Mouse (Mus musculus) lung, embryonic 15.5 days (tissue): Measurements from ENCODE around the gene Dlgap5. TPM values are rescaled to one million over a fixed set of nuclear protein-coding genes. Genes with fewer than 3 reads are reported as not detected.
"Not testable (repeated sequence)": the region's sequence is repeated elsewhere in the genome, so short reads cannot be mapped to it uniquely, and the experiment has no call there.

Source experiments
- ATAC-seq: fragments of 200-750 bp; cut with Nextera tagmentation; 2 replicates; pipeline ENCODE4 v1.8.0; 2017; ENCODE audit warnings: moderate number of reproducible peaks, borderline replicate concordance; ENCODE audit not compliant: low FRiP score, low TSS enrichment; ENCODE audit errors: extremely low read depth
- H3K27ac ChIP-seq: fragments of 300-500 bp; sonication (generic); 2 replicates; pipeline ENCODE4 v1.5.1; 2015; ENCODE audit warnings: moderate library complexity, mild to moderate bottlenecking, inconsistent platforms
- H3K27me3 ChIP-seq: fragments of 300-500 bp; sonication (generic); 2 replicates; pipeline ENCODE4 v1.6.1; 2015; ENCODE audit warnings: inconsistent platforms
- H3K36me3 ChIP-seq: fragments of 300-500 bp; sonication (generic); 2 replicates; pipeline ENCODE4 v1.6.1; 2015; ENCODE audit warnings: inconsistent platforms
- H3K4me1 ChIP-seq: fragments of 300-500 bp; sonication (generic); 2 replicates; pipeline ENCODE4 v1.6.1; 2015; ENCODE audit warnings: inconsistent platforms
- H3K4me2 ChIP-seq: fragments of 300-500 bp; sonication (generic); 2 replicates; pipeline ENCODE4 v1.6.1; 2015; ENCODE audit warnings: inconsistent platforms, mild to moderate bottlenecking, moderate library complexity
- H3K4me3 ChIP-seq: fragments of 300-500 bp; sonication (generic); 2 replicates; pipeline ENCODE4 v1.5.1; 2015; ENCODE audit warnings: mild to moderate bottlenecking, inconsistent platforms
- H3K9ac ChIP-seq: fragments of 300-500 bp; sonication (generic); 2 replicates; pipeline ENCODE4 v1.6.1; 2015; ENCODE audit warnings: inconsistent platforms
- H3K9me3 ChIP-seq: fragments of 300-500 bp; sonication (generic); 2 replicates; pipeline ENCODE4 v1.6.1; 2016; ENCODE audit warnings: inconsistent platforms
- WGBS: fragments of 180-500 bp; shearing (Covaris S2); methylation state at CpG from one replicate; pipeline ENCODE4 v1.1.7; 2015; 5-methylcytosine and 5-hydroxymethylcytosine counted together
- polyA plus RNA-seq: library from polyadenylated mRNA; unstranded; fragments of >200 nt; fragmentation: Nextera tagmentation; extraction: Ambion mirVana; gene quantifications from 2 replicates; pipeline ENCODE4 v1.2.1, GENCODE M21; 2015

The Dlgap5 gene
- polyA plus RNA-seq = 50.8 and 52.8 TPM in 2 replicates

DNA sequence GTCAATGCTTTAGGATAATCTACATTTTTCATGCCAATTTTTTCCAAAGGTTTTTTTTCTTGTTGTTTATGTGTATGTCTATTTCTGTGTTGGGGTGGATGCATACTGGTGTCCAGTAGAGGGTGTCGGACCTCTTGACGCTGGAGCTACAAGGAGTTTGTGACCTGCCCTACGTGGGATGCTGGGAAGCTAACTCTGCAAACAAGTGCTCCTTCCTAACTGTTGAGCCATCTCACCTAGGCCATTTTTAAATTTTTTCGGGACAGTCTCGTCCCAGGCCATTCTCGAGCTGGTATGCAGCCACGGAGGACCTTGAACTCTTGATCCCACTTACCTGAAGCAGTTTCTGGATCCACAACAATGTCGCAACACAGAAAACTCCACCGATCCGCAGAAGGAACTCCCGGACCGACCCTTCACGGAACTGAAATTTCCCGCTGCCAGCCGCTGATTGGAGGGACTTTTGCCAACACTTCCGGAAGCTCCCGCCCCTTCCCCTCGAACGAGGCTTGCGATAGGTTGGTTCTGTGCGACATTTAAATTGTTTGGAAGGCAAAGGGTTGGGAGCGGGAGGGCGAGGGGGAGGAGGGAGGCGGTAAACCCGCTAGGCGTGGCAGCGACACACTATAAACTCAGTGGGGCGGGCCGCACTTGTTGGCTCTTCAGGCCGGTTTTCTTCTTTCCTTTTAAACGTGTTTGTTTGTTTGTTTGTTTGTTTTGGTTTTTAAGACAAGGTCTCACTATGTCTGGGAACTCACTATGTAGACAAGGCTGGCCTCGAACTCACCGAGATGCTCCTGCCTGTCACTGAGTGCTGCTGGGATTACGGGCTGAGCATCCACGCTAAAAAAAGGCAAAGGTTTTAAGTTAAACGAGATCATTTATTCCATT, at the start of gene Dlgap5:
Dlgap5 (minus strand) TSS at position 633 of the 891 bp plus-strand sequence.
- peak within 1 kb of the TSS; percentile 72 for H3K4me3 ChIP-seq
- peak within 1 kb of the TSS; percentile 48 for H3K27ac ChIP-seq
- H3K27me3 ChIP-seq = no peaks in the 10 kb centered on the region
- ATAC-seq = peak; percentile 98
- H3K36me3 ChIP-seq = peaks cover 30% of the 10 kb centered on the region
- H3K9ac ChIP-seq = peak within 1 kb of the TSS; percentile 63
- H3K9me3 ChIP-seq = no peaks in the 10 kb centered on the region
- H3K4me1 ChIP-seq = peaks cover 17% of the 10 kb centered on the region
- H3K4me2 ChIP-seq = peak within 1 kb of the TSS; percentile 70
- under 1% methylated on average over 36 of the region's 36 CpGs for WGBS

DNA sequence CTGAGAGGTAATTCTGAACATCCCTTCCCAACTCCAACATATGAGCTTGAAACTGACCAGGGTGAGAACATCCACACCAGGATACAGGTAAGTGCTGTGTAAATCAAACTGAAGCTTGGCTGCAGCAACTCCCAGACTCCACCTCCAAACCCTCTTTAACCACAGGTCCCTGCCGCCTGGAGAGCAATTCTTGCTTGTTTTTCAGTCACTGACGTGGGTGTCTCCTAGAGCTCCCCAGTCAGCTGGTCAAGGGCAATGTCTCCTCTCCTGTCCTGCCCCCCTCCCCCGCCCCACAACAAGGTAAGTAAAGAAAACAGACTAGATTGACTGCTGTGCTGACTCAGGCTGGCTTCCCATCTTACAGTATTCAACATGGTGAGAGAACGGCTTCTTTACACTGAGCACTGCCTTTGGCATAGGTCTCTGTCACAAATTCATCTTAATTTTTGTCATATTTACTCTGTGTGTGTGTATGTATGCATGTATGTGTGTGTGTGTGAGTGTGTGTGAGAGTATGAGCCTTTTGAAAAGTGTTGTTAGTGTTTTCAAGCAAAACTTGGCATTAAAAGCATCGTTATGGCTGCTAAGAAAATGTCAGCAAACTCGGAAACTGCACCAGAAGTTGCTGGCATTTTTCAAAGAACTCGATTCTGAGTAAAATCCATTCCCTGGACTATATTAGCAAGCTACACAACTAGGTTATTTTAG, 47.4 kb upstream of the Dlgap5 start:
- H3K9me3 ChIP-seq = no peaks in the 10 kb centered on the region
- ATAC-seq = no peak
- peaks cover 8% of the 10 kb centered on the region; the same call in 1 of the 2 replicates for H3K27me3 ChIP-seq
- no peak overlapping the region for H3K9ac ChIP-seq
- H3K4me1 ChIP-seq = no peaks in the 10 kb centered on the region
- 35% methylated on average over 7 of the region's 7 CpGs for WGBS
- no peaks in the 10 kb centered on the region for H3K36me3 ChIP-seq
- H3K4me3 ChIP-seq = no peak overlapping the region
- no peak overlapping the region for H3K4me2 ChIP-seq
- no peak overlapping the region for H3K27ac ChIP-seq

DNA sequence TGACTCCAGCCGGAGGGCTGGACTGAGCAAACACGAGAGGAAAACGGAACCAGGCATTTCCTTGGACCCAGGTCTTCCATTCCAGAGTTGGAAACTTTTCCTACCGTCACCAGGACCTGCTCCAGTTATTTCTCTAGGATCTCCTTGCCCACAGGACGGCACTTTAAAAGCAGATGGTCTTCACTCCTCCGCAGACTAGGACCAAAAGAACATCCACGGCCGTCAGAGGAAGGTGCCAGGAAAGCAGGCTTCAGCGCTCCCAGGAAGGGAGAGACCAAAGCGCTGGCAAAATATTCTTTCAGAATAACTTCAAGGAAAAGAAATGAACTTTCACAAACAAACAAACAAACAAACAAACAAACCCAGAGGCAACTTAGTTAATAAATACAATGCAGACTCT, 46.2 kb upstream of the Dlgap5 start:
- Histone ChIP-seq H3K9ac (no peak overlapping the region), H3K27ac (no peak overlapping the region), H3K27me3 (peaks cover 8% of the 10 kb centered on the region; the same call in 1 of the 2 replicates), H3K4me3 (no peak overlapping the region), H3K4me2 (no peak overlapping the region), H3K9me3 (no peaks in the 10 kb centered on the region), H3K4me1 (no peaks in the 10 kb centered on the region), H3K36me3 (no peaks in the 10 kb centered on the region)
- no peak for ATAC-seq
- 70% methylated on average over 10 of the region's 10 CpGs for WGBS

DNA sequence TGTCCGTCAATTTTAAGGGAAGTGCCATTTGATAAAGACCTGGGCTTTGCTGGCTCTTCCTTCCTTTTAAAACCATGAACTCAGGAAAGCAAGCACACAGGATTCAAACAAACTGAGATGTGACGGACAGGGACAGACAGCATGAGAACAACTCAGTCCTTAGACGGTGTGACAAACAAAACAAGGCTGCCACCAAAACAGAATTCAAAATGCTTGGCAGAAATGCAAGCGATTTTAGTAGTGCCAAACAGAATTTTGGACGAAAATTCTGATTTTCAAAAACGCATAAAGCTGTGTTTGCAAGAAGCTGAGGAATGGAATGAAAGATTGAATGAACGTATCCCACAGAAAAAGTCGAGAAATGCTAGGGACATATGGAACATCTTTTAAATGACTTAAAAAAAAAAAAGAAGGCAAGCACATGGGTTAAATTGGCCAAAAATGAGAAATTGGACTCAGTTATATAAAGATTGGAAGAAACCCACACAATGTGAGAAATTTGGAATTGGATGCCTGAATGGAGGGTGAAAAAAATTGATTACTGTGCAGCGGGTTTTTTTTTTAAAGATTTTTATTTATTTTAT, 44.8 kb upstream of the Dlgap5 start:
- 61% methylated on average over 9 of the region's 9 CpGs for WGBS
- no peak for ATAC-seq
- H3K4me3 ChIP-seq = no peak overlapping the region
- no peak overlapping the region for H3K27ac ChIP-seq
- H3K9me3 ChIP-seq = no peaks in the 10 kb centered on the region
- H3K27me3 ChIP-seq = peaks cover 8% of the 10 kb centered on the region; the same call in 1 of the 2 replicates
- H3K4me2 ChIP-seq = no peak overlapping the region
- no peak overlapping the region for H3K9ac ChIP-seq
- H3K4me1 ChIP-seq = no peaks in the 10 kb centered on the region
- no peaks in the 10 kb centered on the region for H3K36me3 ChIP-seq

DNA sequence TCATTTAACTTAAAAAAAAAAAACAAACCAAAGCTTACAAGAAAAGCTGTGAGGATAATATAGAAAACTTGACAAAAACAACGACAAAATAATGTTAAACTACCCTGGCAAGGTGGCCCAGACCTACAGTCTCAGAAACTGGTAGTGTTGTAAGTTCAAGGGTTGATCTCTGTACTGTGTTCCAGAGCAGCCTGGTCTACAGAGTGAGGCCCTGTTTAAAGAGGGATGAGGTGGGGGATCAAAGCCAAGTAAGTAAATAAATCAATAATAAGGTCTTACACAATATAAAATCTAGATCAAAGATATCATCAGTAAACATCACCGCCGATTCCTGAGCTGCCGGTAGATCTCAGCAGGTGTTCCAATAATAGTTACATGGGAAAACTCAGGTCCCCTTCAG, 44.2 kb upstream of the Dlgap5 start:
- no peak overlapping the region for H3K4me3 ChIP-seq
- no peaks in the 10 kb centered on the region for H3K4me1 ChIP-seq
- ATAC-seq = no peak
- H3K27ac ChIP-seq = no peak overlapping the region
- H3K9me3 ChIP-seq = no peaks in the 10 kb centered on the region
- H3K9ac ChIP-seq = no peak overlapping the region
- H3K4me2 ChIP-seq = no peak overlapping the region
- WGBS = 63% methylated on average over 4 of the region's 4 CpGs
- no peaks in the 10 kb centered on the region for H3K36me3 ChIP-seq
- peaks cover 8% of the 10 kb centered on the region; the same call in 1 of the 2 replicates for H3K27me3 ChIP-seq

DNA sequence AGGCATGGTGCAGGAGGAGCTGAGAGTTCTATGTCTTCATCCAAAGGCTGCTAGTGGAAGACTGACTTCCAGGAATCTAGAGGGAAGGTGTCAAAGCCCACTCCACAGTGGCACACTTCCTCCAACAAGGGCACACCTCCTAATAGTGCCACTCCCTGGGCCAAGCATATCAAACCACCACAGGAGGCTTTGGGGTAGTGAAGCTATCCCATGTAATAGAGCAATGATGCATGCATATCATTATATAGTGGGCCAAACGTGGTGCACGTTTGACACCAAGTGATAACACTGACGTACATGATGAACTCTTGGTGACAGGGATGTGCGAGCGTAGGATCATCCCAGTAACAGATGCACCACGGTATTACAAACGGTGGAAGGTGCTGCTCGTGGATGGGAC, 43.8 kb upstream of the Dlgap5 start:
- no peaks in the 10 kb centered on the region for H3K36me3 ChIP-seq
- H3K9ac ChIP-seq = no peak overlapping the region
- H3K27ac ChIP-seq = no peak overlapping the region
- no peaks in the 10 kb centered on the region for H3K4me1 ChIP-seq
- no peaks in the 10 kb centered on the region for H3K9me3 ChIP-seq
- WGBS = 74% methylated on average over 8 of the region's 8 CpGs
- H3K4me2 ChIP-seq = no peak overlapping the region
- no peak overlapping the region for H3K4me3 ChIP-seq
- no peak for ATAC-seq
- peaks cover 8% of the 10 kb centered on the region; the same call in 1 of the 2 replicates for H3K27me3 ChIP-seq

DNA sequence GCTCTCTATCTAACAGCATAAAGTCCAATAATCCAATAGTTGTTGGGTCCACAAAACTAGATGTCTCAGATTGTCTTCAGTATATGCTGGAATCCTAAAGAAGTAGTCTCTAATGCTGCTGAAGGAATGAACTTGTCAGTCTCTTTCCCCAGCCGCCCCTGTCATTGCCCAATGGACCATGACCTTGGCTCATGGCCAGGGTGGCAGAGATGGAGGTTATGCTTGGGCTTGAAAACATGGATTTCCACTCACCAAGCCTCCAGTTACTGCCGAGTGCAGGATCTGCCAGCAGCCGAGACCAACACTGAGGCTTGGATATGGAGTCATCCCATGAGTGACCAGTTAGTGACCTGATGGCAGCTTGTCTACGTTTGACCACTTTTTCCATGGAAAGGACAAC, 41.3 kb upstream of the Dlgap5 start:
- no peak overlapping the region for H3K27ac ChIP-seq
- H3K36me3 ChIP-seq = no peaks in the 10 kb centered on the region
- H3K27me3 ChIP-seq = peaks cover 8% of the 10 kb centered on the region; the same call in 1 of the 2 replicates
- H3K4me2 ChIP-seq = no peak overlapping the region
- 60% methylated on average over 4 of the region's 4 CpGs for WGBS
- H3K9me3 ChIP-seq = no peaks in the 10 kb centered on the region
- no peaks in the 10 kb centered on the region for H3K4me1 ChIP-seq
- H3K9ac ChIP-seq = no peak overlapping the region
- no peak for ATAC-seq
- H3K4me3 ChIP-seq = no peak overlapping the region

DNA sequence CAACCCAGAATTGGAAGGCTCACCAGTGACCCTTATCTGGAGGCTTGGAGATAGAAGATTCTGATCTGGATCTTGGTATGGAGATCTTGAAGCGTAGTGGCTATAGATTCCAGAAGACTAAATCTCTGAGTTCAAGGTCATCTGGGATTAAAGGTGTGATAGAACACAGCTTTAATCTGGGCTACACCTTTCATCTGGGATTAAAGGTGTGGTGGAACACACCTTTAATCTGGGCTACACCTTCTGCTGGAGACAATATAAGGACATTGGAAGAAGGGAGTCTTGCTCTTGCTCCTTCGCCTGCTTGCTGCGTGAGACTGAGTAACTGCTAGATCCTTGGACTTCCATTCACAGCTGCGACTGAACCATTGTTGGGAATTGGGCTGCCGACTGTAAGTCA, 31.9 kb upstream of the Dlgap5 start, which contains the start of gene Fbxo34:
Fbxo34 (plus strand) TSS at position 301 of the 400 bp plus-strand sequence.
- H3K4me2 ChIP-seq, H3K4me1 ChIP-seq, H3K27me3 ChIP-seq, H3K4me3 ChIP-seq, H3K36me3 ChIP-seq, H3K9ac ChIP-seq, ATAC-seq, H3K9me3 ChIP-seq, H3K27ac ChIP-seq: not testable (repeated sequence)
- 87% methylated on average over 3 of the region's 5 CpGs for WGBS

DNA sequence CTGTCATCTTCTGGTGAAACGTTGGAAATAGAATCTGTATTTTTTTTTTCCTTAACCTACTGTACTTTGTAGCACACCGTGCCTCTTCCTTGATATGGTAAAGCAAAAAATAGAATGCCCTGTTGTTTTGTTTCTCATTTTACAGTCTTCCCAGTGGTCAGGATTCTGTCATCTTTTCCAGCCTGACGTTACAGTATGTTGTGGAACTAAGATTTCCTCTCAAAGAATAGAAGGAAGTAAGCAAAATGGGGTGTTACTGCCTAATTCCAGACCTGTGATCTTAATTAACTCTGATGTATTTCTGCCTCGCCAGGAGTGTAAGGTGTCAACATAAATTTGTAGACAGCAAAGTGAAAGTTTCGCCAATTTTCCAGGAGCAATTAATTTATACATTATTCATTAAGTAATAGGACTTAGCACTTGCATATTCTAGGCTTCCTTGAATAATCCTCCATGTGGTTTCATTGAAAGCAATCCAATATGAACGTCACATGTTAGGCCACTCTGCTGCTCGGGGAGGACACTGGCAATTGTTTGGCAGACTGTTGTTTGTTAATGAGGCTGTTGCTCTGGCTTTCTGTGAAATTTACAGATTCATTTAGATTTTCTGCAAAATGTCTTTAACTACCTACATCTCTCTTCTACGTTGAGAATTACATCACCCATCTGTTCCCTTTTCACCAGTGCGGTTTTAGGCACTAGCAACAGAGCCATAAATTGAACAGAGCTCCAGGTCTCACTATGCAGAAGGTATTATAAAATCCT, 27.3 kb upstream of the Dlgap5 start:
- Histone ChIP-seq H3K9ac (no peak overlapping the region), H3K4me1 (no peaks in the 10 kb centered on the region), H3K36me3 (no peaks in the 10 kb centered on the region), H3K27me3 (no peaks in the 10 kb centered on the region), H3K27ac (no peak overlapping the region), H3K4me3 (no peak overlapping the region), H3K9me3 (peaks cover 3% of the 10 kb centered on the region; the same call in 1 of the 2 replicates), H3K4me2 (no peak overlapping the region)
- WGBS = 63% methylated on average over 9 of the region's 9 CpGs
- ATAC-seq = no peak

DNA sequence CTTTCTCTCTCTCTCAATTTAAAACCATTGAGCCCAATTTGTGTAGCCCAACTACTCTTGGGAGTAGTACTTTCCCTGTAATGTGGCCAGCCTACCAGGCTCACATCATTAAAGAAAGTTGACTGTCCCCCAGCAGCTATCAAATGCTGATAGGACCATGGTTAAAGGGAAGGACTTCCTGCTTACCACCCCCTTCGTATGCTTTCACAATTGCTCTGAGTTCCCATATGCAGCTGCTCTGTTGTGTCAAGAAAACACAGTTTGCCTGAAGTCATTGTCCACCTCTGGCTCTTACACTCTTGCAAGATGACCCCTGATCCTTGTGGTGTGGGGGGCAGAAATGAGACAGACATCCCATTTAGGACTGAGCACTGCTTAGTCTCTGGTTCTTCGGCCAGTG, 26.7 kb upstream of the Dlgap5 start:
- no peak overlapping the region for H3K9ac ChIP-seq
- H3K27me3 ChIP-seq = no peaks in the 10 kb centered on the region
- no peak overlapping the region for H3K4me2 ChIP-seq
- no peaks in the 10 kb centered on the region for H3K36me3 ChIP-seq
- ATAC-seq = no peak
- H3K27ac ChIP-seq = no peak overlapping the region
- H3K9me3 ChIP-seq = peaks cover 6% of the 10 kb centered on the region; the same call in 1 of the 2 replicates
- no peaks in the 10 kb centered on the region for H3K4me1 ChIP-seq
- H3K4me3 ChIP-seq = no peak overlapping the region
- 65% methylated on average over 2 of the region's 2 CpGs for WGBS

DNA sequence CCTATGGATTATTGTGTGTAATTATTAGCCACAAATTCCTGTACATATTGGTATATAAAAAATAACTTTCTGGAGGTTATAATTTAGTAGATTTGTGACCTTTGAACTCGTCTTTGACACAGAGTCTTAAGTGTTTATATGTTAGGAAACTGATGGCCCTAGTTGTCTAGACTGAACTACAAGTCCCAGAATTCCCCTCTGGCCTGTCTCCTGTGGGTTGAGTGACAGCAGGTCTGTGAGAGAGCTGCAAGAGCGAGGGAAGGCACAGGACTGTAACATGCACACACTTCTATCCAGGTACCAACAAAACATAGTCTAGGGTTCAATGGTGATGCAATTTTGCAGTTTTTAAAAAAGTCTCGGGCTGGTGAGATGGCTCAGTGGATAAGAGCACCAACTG, 20.7 kb upstream of the Dlgap5 start:
- Histone ChIP-seq H3K4me3 (no peak overlapping the region), H3K9ac (no peak overlapping the region), H3K27ac (no peak overlapping the region), H3K36me3 (no peaks in the 10 kb centered on the region), H3K27me3 (no peaks in the 10 kb centered on the region), H3K4me2 (no peak overlapping the region), H3K4me1 (no peaks in the 10 kb centered on the region), H3K9me3 (peaks cover 6% of the 10 kb centered on the region; the same call in 1 of the 2 replicates)
- ATAC-seq = no peak
- 65% methylated on average over 3 of the region's 3 CpGs for WGBS
